Mouse (Mus musculus) lung, embryonic 14.5 days (tissue): Measurements from ENCODE around the gene Nlrp1a. TPM values are rescaled to one million over a fixed set of nuclear protein-coding genes. Genes with fewer than 3 reads are reported as not detected.

Experiments used
- ATAC-seq: fragments of 200-750 bp; cut with Nextera tagmentation; 2 replicates; pipeline ENCODE4 v1.8.0; 2017; ENCODE audit warnings: mild to moderate bottlenecking, moderate TSS enrichment, moderate library complexity; ENCODE audit not compliant: insufficient read depth
- DNase-seq: peaks from one replicate; pipeline ENCODE4 v3.0.0-alpha.2; 2015
- H3K27ac ChIP-seq: fragments of 300-500 bp; sonication (generic); 2 replicates; pipeline ENCODE4 v1.5.1; 2014; ENCODE audit warnings: low read depth, mild to moderate bottlenecking, moderate library complexity
- H3K27me3 ChIP-seq: fragments of 300-500 bp; sonication (generic); 2 replicates; pipeline ENCODE4 v1.6.1; 2014; ENCODE audit warnings: low read length, control low read depth; ENCODE audit not compliant: insufficient read depth
- H3K36me3 ChIP-seq: fragments of 300-500 bp; sonication (generic); 2 replicates; pipeline ENCODE4 v1.6.1; 2014; ENCODE audit warnings: control low read depth; ENCODE audit not compliant: insufficient read depth
- H3K4me1 ChIP-seq: fragments of 300-500 bp; sonication (generic); 2 replicates; pipeline ENCODE4 v1.6.1; 2014; ENCODE audit warnings: antibody characterized with exemption, control low read depth; ENCODE audit not compliant: insufficient read depth
- H3K4me2 ChIP-seq: fragments of 300-500 bp; sonication (generic); 2 replicates; pipeline ENCODE4 v1.6.1; 2014; ENCODE audit warnings: mild to moderate bottlenecking
- H3K4me3 ChIP-seq: fragments of 300-500 bp; sonication (generic); 2 replicates; pipeline ENCODE4 v1.5.1; 2014; ENCODE audit warnings: low read depth, low read length
- H3K9ac ChIP-seq: fragments of 300-500 bp; sonication (generic); 2 replicates; pipeline ENCODE4 v1.6.1; 2014
- H3K9me3 ChIP-seq: fragments of 300-500 bp; sonication (generic); 2 replicates; pipeline ENCODE4 v1.6.1; 2016; ENCODE audit warnings: low read depth, low read length, control low read depth
- CTCF ChIP-seq: IDR thresholded peaks from 2 replicates; pipeline ENCODE4 v1.5.1; 2016; ENCODE audit warnings: antibody characterized with exemption, low read depth
- WGBS: fragments of 180-500 bp; shearing (Covaris S2); extraction: QIAGEN DNeasy Blood & Tissue Kit; methylation state at CpG from one replicate; pipeline ENCODE4 v1.1.7; 2014; 5-methylcytosine and 5-hydroxymethylcytosine counted together
- polyA plus RNA-seq: library from polyadenylated mRNA; unstranded; fragments of >200 nt; fragmentation: Nextera tagmentation; extraction: Ambion mirVana; gene quantifications from 2 replicates; pipeline ENCODE4 v1.2.1, GENCODE M21; 2014

Nlrp1a gene
- polyA plus RNA-seq, 1 experiment from 2014 or later: 0.24 TPM

DNA sequence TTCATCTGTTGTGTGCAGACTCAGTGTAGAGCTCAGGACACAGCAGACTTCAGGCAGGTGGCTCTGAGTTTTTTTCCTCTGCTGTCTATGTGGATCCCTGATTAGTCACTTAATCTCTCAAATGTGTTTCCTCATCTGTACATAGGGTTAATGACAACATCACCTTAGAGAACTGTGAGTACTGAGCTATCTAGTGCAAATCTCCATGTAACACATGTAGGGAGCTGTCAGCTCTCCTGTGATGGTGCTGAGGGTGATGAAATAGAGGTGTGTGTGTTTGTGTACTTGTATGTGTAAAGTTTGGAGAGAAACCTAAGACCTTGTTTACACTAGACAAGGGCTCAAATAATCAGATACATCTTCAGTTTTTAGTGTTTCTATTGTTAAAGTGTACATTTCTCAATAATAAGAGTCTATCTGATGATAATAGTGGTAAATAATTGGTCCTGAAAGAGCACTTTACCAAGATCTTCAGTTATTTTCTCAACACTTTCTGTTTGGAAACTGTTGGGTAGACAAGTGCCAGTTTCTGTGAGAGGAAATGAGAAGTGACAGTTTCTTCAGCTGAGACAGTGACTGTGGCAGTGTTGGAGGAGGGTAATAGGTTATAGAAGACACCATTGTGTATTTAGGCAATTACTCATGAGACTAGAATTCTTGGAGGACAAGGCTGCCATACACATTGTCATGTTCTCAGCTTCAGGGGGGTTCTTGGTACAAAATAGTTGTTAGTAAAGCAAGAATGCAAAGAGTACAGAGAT is 38.1 kb downstream of the Nlrp1a start:
- Histone ChIP-seq H3K27ac (no peak overlapping the region), H3K4me3 (no peak overlapping the region), H3K9ac (no peak overlapping the region), H3K9me3 (no peaks in the 10 kb centered on the region), H3K4me1 (no peaks in the 10 kb centered on the region), H3K36me3 (no peaks in the 10 kb centered on the region), H3K27me3 (no peaks in the 10 kb centered on the region), H3K4me2 (no peak overlapping the region)
- ATAC-seq (no peak), DNase-seq (no peak)
- no peak for TF ChIP-seq CTCF

DNA sequence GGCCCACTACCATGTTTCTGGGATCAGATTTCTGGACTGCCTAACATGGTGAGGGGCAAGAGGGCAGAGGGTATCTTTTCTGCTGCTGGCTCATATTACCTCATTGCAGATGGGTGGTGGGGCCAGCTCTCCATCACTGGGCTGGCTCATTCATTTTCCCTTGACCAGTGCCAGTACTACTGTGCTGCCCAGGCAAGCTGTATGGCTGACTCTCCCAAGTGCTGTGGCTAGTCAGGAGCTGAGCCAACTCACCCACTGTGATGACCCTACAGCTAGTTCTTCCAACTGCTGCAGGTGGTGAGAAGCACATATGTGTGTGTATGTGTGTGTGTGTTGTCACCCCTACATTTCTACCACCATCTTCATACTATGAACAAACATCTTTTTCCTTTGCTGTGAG is 40.6 kb downstream of the Nlrp1a start:
- TF ChIP-seq CTCF: no peak
- Histone ChIP-seq H3K36me3 (no peaks in the 10 kb centered on the region), H3K27me3 (no peaks in the 10 kb centered on the region), H3K9me3 (no peaks in the 10 kb centered on the region), H3K9ac (no peak overlapping the region), H3K4me1 (no peaks in the 10 kb centered on the region), H3K4me2 (no peak overlapping the region), H3K27ac (no peak overlapping the region), H3K4me3 (no peak overlapping the region)
- DNase-seq (no peak), ATAC-seq (no peak)

DNA sequence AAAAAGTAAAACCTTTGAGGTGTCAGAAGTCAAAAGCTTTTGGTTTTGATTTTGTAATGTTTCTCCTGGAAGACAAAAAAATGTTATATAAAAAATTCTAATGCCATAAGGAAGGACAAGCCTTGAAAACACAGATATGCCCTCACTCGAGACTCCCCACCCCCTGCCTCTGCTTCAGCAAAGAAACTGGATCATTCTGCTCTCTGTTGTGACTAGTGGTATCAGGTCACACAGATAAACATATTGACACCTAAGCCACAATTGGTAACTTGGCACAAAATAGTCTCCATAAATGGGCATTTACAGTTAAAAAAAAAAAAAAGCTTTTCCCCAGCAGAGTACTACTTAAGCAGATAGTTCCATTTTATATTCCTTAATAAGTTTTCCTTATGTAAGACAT is 68.2 kb downstream of the Nlrp1a start:
- no peak overlapping the region for H3K9ac ChIP-seq
- H3K36me3 ChIP-seq: no peaks in the 10 kb centered on the region
- no peaks in the 10 kb centered on the region for H3K27me3 ChIP-seq
- DNase-seq: no peak
- H3K27ac ChIP-seq: no peak overlapping the region
- ATAC-seq: no peak
- no peak overlapping the region for H3K4me2 ChIP-seq
- no peaks in the 10 kb centered on the region for H3K4me1 ChIP-seq
- 62% methylated on average over 1 of the region's 1 CpGs for WGBS
- TF ChIP-seq CTCF: no peak
- no peak overlapping the region for H3K4me3 ChIP-seq
- H3K9me3 ChIP-seq: 0 out of 2 replicates have a peak, but pooled peaks cover 4% of the 10 kb centered on the region

DNA sequence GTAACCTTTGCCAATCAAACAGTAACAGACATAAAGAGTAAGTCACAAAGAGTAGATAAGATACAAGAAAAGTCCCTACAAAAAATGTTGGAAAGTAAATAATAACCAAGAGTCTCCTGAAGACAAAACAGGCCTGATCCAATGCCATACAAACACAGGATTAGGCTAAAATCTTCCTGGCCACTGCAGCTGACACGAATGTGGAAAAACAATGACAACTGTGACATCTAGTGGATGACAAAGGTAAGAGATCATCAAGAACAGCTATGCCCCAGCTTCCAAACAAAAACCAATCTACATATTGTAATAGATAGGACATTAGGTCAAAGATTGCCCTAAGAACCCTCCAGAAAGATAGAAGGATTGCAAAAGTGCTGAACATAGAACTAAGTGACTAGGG is 92.0 kb downstream of the Nlrp1a start:
- Histone ChIP-seq H3K27ac (no peak overlapping the region), H3K27me3 (no peaks in the 10 kb centered on the region), H3K9me3 (no peaks in the 10 kb centered on the region), H3K4me3 (no peak overlapping the region), H3K9ac (no peak overlapping the region), H3K36me3 (no peaks in the 10 kb centered on the region), H3K4me1 (no peaks in the 10 kb centered on the region), H3K4me2 (no peak overlapping the region)
- DNase-seq (peak; percentile 79), ATAC-seq (no peak; the same call in 1 of the 2 replicates)
- 0% methylated on average over 1 of the region's 1 CpGs for WGBS
- TF ChIP-seq CTCF: peak; percentile 67

Other genes starting within 250 kb of the Nlrp1a start
- 126 and 135 TPM in 2 replicates for gene Nup88, start 174.7 kb downstream of the Nlrp1a start, polyA plus RNA-seq
- gene Rpain, start 174.5 kb downstream of the Nlrp1a start, polyA plus RNA-seq: 64.7 and 69.7 TPM in 2 replicates
- 264 and 276 TPM in 2 replicates for gene C1qbp, start 161.7 kb downstream of the Nlrp1a start, polyA plus RNA-seq
- gene Dhx33, start 140.3 kb downstream of the Nlrp1a start, polyA plus RNA-seq: 27.2 and 27.7 TPM in 2 replicates
- gene Mis12, start 125.1 kb downstream of the Nlrp1a start, polyA plus RNA-seq: 43.4 and 48.2 TPM in 2 replicates
- gene Derl2, start 124.9 kb downstream of the Nlrp1a start, polyA plus RNA-seq: 42.7 and 51.9 TPM in 2 replicates
- 42.3 and 44.6 TPM in 2 replicates for gene 6330403K07Rik, start 111.2 kb downstream of the Nlrp1a start, polyA plus RNA-seq
- 0.05 TPM in 2 replicates for gene Nlrp1b, start 86.0 kb upstream of the Nlrp1a start, polyA plus RNA-seq